Mouse (Mus musculus): ENCODE measurements around the gene Olfr1145.

Olfr1145 gene

DNA sequence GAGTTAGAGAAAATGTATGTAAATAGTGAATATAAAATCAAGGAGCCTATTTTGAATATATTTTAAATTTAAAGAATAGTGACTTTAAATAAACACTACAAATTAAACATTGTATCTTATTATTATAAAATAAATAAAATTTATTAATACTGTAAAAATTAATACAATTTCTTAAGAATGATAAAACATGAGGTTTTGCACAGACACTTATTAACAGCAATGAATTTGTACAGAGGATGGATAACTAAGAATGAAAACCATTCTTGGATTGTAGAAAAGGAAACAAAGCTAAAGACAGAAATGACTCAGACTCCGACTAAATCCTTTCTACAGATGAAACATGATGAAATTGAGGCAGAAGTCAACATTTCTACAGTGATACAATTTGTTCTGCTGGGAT is at the start of gene Olfr1145:
TSS of gene Olfr1145 (plus strand) at position 301 of the 400 bp plus-strand sequence.
- no peak for ATAC-seq (ENCODE audit: insufficient number of reproducible peaks, low FRiP score, low TSS enrichment)

DNA sequence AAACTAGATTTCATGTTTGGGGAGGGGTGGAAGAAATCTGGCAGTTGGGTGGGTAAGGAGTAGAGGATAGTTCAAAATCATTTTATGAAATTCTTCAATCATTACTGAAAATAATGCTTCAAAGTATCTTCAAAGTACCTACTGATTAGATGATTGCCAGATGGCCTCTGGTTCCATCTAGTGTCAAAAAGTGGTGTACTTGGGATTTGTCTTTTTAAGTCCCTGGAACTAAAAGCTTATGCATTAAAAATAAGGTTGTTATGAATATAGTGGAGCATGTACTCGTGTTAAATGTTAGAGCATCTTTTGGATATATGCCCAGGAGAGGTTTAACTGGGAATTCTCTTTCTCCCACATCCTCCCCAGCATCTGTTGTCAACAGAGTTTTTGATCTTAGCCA is 33.5 kb upstream of the Olfr1145 start:
- ATAC-seq (ENCODE audit: insufficient number of reproducible peaks, low FRiP score, low TSS enrichment): no peak

- no peak for ATAC-seq (ENCODE audit: insufficient number of reproducible peaks, low FRiP score, low TSS enrichment)
These were observed 30.4 kb upstream of the Olfr1145 start, which contains the start of gene Olfr152 for GRCm38 (mm10) chr2:87779183-87779582. Olfr152 (plus strand) TSS chr2:87779483.

DNA sequence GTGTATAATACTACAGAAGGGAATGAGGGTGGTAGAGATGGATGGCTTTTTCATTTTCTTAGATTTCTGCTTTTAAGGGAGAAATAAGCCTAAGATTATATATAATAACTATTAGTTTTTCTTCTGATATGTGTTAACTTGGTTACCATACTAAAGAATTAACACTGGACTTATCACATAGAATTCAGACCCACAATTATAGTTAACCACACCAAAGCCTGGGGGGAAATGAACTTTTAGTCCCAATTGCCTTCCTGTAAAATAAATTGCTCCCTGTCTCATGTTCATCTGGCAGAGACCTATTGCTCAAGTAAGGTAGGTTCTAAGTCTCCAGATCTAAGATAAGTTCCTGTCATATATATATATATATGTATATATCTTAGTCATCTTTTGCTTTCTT is 9.3 kb upstream of the Olfr1145 start, which contains the start of gene Olfr1143:
TSS of gene Olfr1143 (plus strand) at position 301 of the 400 bp plus-strand sequence.
- no peak for ATAC-seq (ENCODE audit: insufficient number of reproducible peaks, low FRiP score, low TSS enrichment)

- ATAC-seq (ENCODE audit: insufficient number of reproducible peaks, low FRiP score, low TSS enrichment): no peak
These were observed 20.6 kb downstream of the Olfr1145 start, which contains the start of gene Olfr1148 for GRCm38 (mm10) chr2:87830233-87830632. Olfr1148 (plus strand) TSS chr2:87830533.

GRCm38 (mm10) chr2:87843693-87844092 is 34.1 kb downstream of the Olfr1145 start, which contains the start of gene Olfr1150-ps1:
Olfr1150-ps1 (plus strand) TSS chr2:87843993.
- ATAC-seq (ENCODE audit: insufficient number of reproducible peaks, low FRiP score, low TSS enrichment): no peak

DNA sequence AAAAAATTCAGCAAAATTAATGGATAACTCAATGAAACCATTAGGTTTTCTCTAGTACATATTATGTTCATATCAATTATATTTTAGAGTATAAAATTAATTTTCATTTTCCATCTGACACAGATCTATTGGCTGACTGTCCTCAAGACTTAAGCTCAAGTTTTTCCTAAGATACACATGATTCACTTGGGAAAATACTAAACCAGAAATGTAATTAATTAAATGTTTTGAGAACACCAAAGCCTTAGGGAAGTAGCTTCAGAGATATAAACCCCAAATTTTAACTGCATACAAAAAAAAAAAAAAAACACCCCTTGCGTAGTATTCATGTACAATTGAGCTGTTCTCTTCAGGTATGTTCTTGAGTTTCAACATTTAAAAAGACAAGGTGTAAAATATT is 45.9 kb downstream of the Olfr1145 start, which contains the start of gene Olfr1151:
TSS of gene Olfr1151 (plus strand) at position 301 of the 400 bp plus-strand sequence.
- ATAC-seq (ENCODE audit: insufficient number of reproducible peaks, low FRiP score, low TSS enrichment): no peak

Measured in cerebellum, adult (tissue).